Mouse (Mus musculus) liver, embryonic 11.5 days (tissue): ENCODE measurements at regions not wholly inside any gene's neighbourhood (a gene's known extent, or its start where the extent isn't known, plus 50 kb on each side); places are given as distances from the start of the nearest gene placed in this dataset.

ENCODE experiments used
- ATAC-seq: fragments of 200-750 bp; cut with Nextera tagmentation; replicated peaks from 2 replicates; pipeline ENCODE4 v1.8.0; 2017; ENCODE audit warnings: moderate number of reproducible peaks, mild to moderate bottlenecking, moderate TSS enrichment, moderate library complexity; ENCODE audit not compliant: low FRiP score
- DNase-seq: peaks from one replicate; pipeline ENCODE4 v3.0.0-alpha.2; 2017; ENCODE audit warnings: low spot score
- H3K27ac ChIP-seq: fragments of 300-500 bp; sonication (generic); 2 replicates; pipeline ENCODE4 v1.5.1; 2014; ENCODE audit warnings: mild to moderate bottlenecking, low read depth, low read length, control low read depth
- H3K27me3 ChIP-seq: fragments of 300-500 bp; sonication (generic); replicated peaks from 2 replicates; pipeline ENCODE4 v1.6.1; 2014; ENCODE audit warnings: low read length, mixed read lengths; ENCODE audit not compliant: control insufficient read depth, insufficient read depth
- H3K36me3 ChIP-seq: fragments of 300-500 bp; sonication (generic); 2 replicates; pipeline ENCODE4 v1.6.1; 2014; ENCODE audit warnings: mild to moderate bottlenecking, low read length, moderate library complexity, mixed read lengths; ENCODE audit not compliant: control insufficient read depth, insufficient read depth
- H3K4me1 ChIP-seq: fragments of 300-500 bp; sonication (generic); replicated peaks from 2 replicates; pipeline ENCODE4 v1.6.1; 2014; ENCODE audit warnings: low read length, mixed read lengths; ENCODE audit not compliant: control insufficient read depth, insufficient read depth
- H3K4me2 ChIP-seq: fragments of 300-500 bp; sonication (generic); 2 replicates; pipeline ENCODE4 v1.6.1; 2014; ENCODE audit warnings: mild to moderate bottlenecking, control low read depth, moderate library complexity
- H3K4me3 ChIP-seq: fragments of 300-500 bp; sonication (generic); 2 replicates; pipeline ENCODE4 v1.5.1; 2014; ENCODE audit warnings: low read depth, low read length, control low read depth
- H3K9ac ChIP-seq: fragments of 300-500 bp; sonication (generic); 2 replicates; pipeline ENCODE4 v1.6.1; 2014; ENCODE audit warnings: low read depth, low read length, control low read depth
- H3K9me3 ChIP-seq: fragments of 300-500 bp; sonication (generic); 2 replicates; pipeline ENCODE4 v1.6.1; 2016; ENCODE audit warnings: low read length, inconsistent platforms, mixed read lengths; ENCODE audit not compliant: control insufficient read depth
- WGBS: fragments of 180-500 bp; shearing (Covaris S2); extraction: QIAGEN DNeasy Blood & Tissue Kit; methylation state at CpG from one replicate; pipeline ENCODE4 v1.1.7; 2014; 5-methylcytosine and 5-hydroxymethylcytosine counted together

- Histone ChIP-seq H3K36me3 (no peaks in the 10 kb centered on the region), H3K9ac (no peak overlapping the region), H3K27me3 (no peaks in the 10 kb centered on the region), H3K4me1 (no peaks in the 10 kb centered on the region), H3K4me2 (no peak overlapping the region), H3K9me3 (no peaks in the 10 kb centered on the region), H3K4me3 (no peak overlapping the region), H3K27ac (no peak overlapping the region)
- ATAC-seq (no peak), DNase-seq (no peak)
- 46% methylated on average over 1 of the region's 1 CpGs for WGBS
Measured at GRCm38 (mm10) chr13:112136850-112137249, 151.4 kb upstream of the Ankrd55 start.

- WGBS, result 70% methylated on average over 5 of the region's 5 CpGs
- Histone ChIP-seq H3K9me3 (no peaks in the 10 kb centered on the region), H3K4me2 (no peak overlapping the region), H3K36me3 (no peaks in the 10 kb centered on the region), H3K4me1 (no peaks in the 10 kb centered on the region), H3K27me3 (no peaks in the 10 kb centered on the region), H3K9ac (no peak overlapping the region), H3K4me3 (no peak overlapping the region), H3K27ac (no peak overlapping the region)
- ATAC-seq (no peak), DNase-seq (no peak)
Measured at GRCm38 (mm10) chr13:112140871-112141270, 147.4 kb upstream of the Ankrd55 start.

- no peak for DNase-seq
Measured at GRCm38 (mm10) chr13:112144393-112145348, 143.6 kb upstream of the Ankrd55 start.

GRCm38 (mm10) chr13:112152614-112153550 is 135.4 kb upstream of the Ankrd55 start:
- H3K36me3 ChIP-seq, result no peaks in the 10 kb centered on the region
- WGBS, result 15% methylated on average over 27 of the region's 27 CpGs
- H3K4me2 ChIP-seq, result peak overlapping the region; percentile 56
- no peak for ATAC-seq
- DNase-seq, result peak; percentile 41
- no peaks in the 10 kb centered on the region for H3K9me3 ChIP-seq
- H3K4me3 ChIP-seq, result no peak overlapping the region
- H3K27ac ChIP-seq, result no peak overlapping the region
- no peaks in the 10 kb centered on the region for H3K27me3 ChIP-seq
- no peak overlapping the region for H3K9ac ChIP-seq
- H3K4me1 ChIP-seq, result 0 out of 2 replicates have a peak, but pooled peaks cover 4% of the 10 kb centered on the region

More at GRCm38 (mm10) chr13:112144393-112145348, 143.6 kb upstream of the Ankrd55 start:
- 72% methylated on average over 7 of the region's 7 CpGs for WGBS
- Histone ChIP-seq H3K4me1 (no peaks in the 10 kb centered on the region), H3K27ac (no peak overlapping the region), H3K9me3 (no peaks in the 10 kb centered on the region), H3K4me3 (no peak overlapping the region), H3K36me3 (no peaks in the 10 kb centered on the region), H3K4me2 (no peak overlapping the region), H3K27me3 (no peaks in the 10 kb centered on the region), H3K9ac (no peak overlapping the region)
- ATAC-seq, result no peak

GRCm38 (mm10) chr13:112153681-112154127 is 134.5 kb upstream of the Ankrd55 start:
- 0 out of 2 replicates have a peak, but pooled peaks cover 4% of the 10 kb centered on the region for H3K4me1 ChIP-seq
- no peak overlapping the region for H3K4me3 ChIP-seq
- H3K27ac ChIP-seq, result no peak overlapping the region
- 21% methylated on average over 4 of the region's 4 CpGs for WGBS
- no peak overlapping the region for H3K9ac ChIP-seq
- no peaks in the 10 kb centered on the region for H3K36me3 ChIP-seq
- DNase-seq, result no peak
- no peaks in the 10 kb centered on the region for H3K27me3 ChIP-seq
- ATAC-seq, result no peak
- no peaks in the 10 kb centered on the region for H3K9me3 ChIP-seq
- H3K4me2 ChIP-seq, result peak overlapping the region; percentile 56

- no peaks in the 10 kb centered on the region for H3K27me3 ChIP-seq
- no peak overlapping the region for H3K4me3 ChIP-seq
- H3K4me1 ChIP-seq, result no peaks in the 10 kb centered on the region
- DNase-seq, result no peak
- no peak overlapping the region for H3K4me2 ChIP-seq
- no peak for ATAC-seq
- H3K9me3 ChIP-seq, result no peaks in the 10 kb centered on the region
- H3K36me3 ChIP-seq, result no peaks in the 10 kb centered on the region
- 68% methylated on average over 9 of the region's 9 CpGs for WGBS
- no peak overlapping the region for H3K9ac ChIP-seq
- H3K27ac ChIP-seq, result no peak overlapping the region
Measured at GRCm38 (mm10) chr13:112159430-112160172, 128.7 kb upstream of the Ankrd55 start.

- ATAC-seq, result no peak
- Histone ChIP-seq H3K9ac (no peak overlapping the region), H3K4me1 (no peaks in the 10 kb centered on the region), H3K9me3 (no peaks in the 10 kb centered on the region), H3K36me3 (no peaks in the 10 kb centered on the region), H3K4me3 (no peak overlapping the region), H3K27me3 (no peaks in the 10 kb centered on the region), H3K4me2 (no peak overlapping the region), H3K27ac (no peak overlapping the region)
- no peak for DNase-seq
- 56% methylated on average over 2 of the region's 2 CpGs for WGBS
Measured at GRCm38 (mm10) chr13:112160173-112160641, 128.0 kb upstream of the Ankrd55 start.

- Histone ChIP-seq H3K27me3 (no peaks in the 10 kb centered on the region), H3K4me2 (no peak overlapping the region), H3K9me3 (no peaks in the 10 kb centered on the region), H3K4me1 (no peaks in the 10 kb centered on the region), H3K36me3 (no peaks in the 10 kb centered on the region), H3K4me3 (no peak overlapping the region), H3K9ac (no peak overlapping the region), H3K27ac (no peak overlapping the region)
- DNase-seq (no peak), ATAC-seq (no peak)
- 80% methylated on average over 2 of the region's 2 CpGs for WGBS
Measured at GRCm38 (mm10) chr13:112160726-112161125, 127.5 kb upstream of the Ankrd55 start.
